Mouse (Mus musculus) heart, adult 2 months (tissue): ENCODE results near the gene Nhlrc1. TPM values are rescaled to one million over a fixed set of nuclear protein-coding genes. Genes with fewer than 3 reads are reported as not detected.
A peak's percentile ranks its signal among the peaks of the same experiment; 100 is the strongest.

Experiments used
- DNase-seq, 2 experiments: peaks; one replicate each; pipeline ENCODE4 v3.0.0; 2021
- H3K27ac ChIP-seq: fragments of 200-600 bp; 2 replicates; pipeline ENCODE4 v1.8.1; 2022
- H3K27me3 ChIP-seq: fragments of 200-500 bp; 2 replicates; pipeline ENCODE4 v1.6.1; 2012; ENCODE audit warnings: mild to moderate bottlenecking, low read length, inconsistent platforms, mixed read lengths; ENCODE audit not compliant: control insufficient read depth, insufficient read depth
- H3K36me3 ChIP-seq: fragments of 200-500 bp; 2 replicates; pipeline ENCODE4 v1.6.1; 2012; ENCODE audit warnings: low read length, inconsistent platforms; ENCODE audit not compliant: control insufficient read depth, insufficient read depth
- H3K4me1 ChIP-seq: fragments of 200-500 bp; 2 replicates; pipeline ENCODE4 v1.6.1; 2011; ENCODE audit warnings: low read length; ENCODE audit not compliant: control insufficient read depth, insufficient read depth
- H3K4me3 ChIP-seq: fragments of 200-600 bp; 2 replicates; pipeline ENCODE4 v1.8.1; 2022
- H3K79me2 ChIP-seq: fragments of 200-500 bp; replicated peaks from 2 replicates; pipeline ENCODE4 v1.6.1; 2012; ENCODE audit warnings: mild to moderate bottlenecking, inconsistent platforms, low read length, moderate library complexity, mixed read lengths; ENCODE audit not compliant: control insufficient read depth, insufficient read depth
- H3K9ac ChIP-seq: fragments of 200-500 bp; 2 replicates; pipeline ENCODE4 v1.6.1; 2012; ENCODE audit warnings: low read depth, mild to moderate bottlenecking, control low read depth, inconsistent platforms, low read length, mixed read lengths
- CTCF ChIP-seq: fragments of 200-600 bp; IDR thresholded peaks from 2 replicates; pipeline ENCODE4 v1.8.1; 2022; ENCODE audit warnings: antibody characterized with exemption, mild to moderate bottlenecking, moderate library complexity
- EP300 ChIP-seq: fragments of 200-500 bp; IDR thresholded peaks from 2 replicates; pipeline ENCODE4 v1.6.1; 2011; ENCODE audit warnings: low read depth, low read length, control low read depth; ENCODE audit not compliant: insufficient read depth
- POLR2A ChIP-seq: fragments of 200-500 bp; IDR thresholded peaks from 2 replicates; pipeline ENCODE4 v1.6.1; 2011; ENCODE audit warnings: mild to moderate bottlenecking, low read depth, low read length, control low read depth; ENCODE audit not compliant: insufficient read depth
- WGBS: fragments of 180-500 bp; shearing (Covaris S2); methylation state at CpG from one replicate; pipeline ENCODE4 v1.1.7; 2018; 5-methylcytosine and 5-hydroxymethylcytosine counted together
- intact Hi-C: fragments of 180-260 bp; cut with DNase I; formaldehyde crosslinking; loops from one replicate; pipeline ENCODE4 v1.15.1; 2025
- polyA plus RNA-seq: library from polyadenylated mRNA; depleted of rRNA; stranded (reverse); fragments of >200 nt; gene quantifications from 2 replicates; pipeline ENCODE4 v1.2.3, GENCODE M21; 2012
- total RNA-seq, 2 experiments: library from RNA; stranded (reverse); gene quantifications; 2 replicates each; pipeline ENCODE4 v1.2.3; 2021

Nhlrc1 gene
- total and polyA plus RNA-seq, 3 experiments: 6.1 to 6.8 (median 6.6) TPM

- TF ChIP-seq EP300 (no peak), CTCF (no peak), POLR2A (no peak)
- 68% methylated on average over 4 of the region's 4 CpGs for WGBS
- Histone ChIP-seq H3K27ac (no peak overlapping the region), H3K36me3 (no peaks in the 10 kb centered on the region), H3K9ac (no peak overlapping the region), H3K4me3 (no peak overlapping the region), H3K27me3 (no peaks in the 10 kb centered on the region), H3K79me2 (no peaks in the 10 kb centered on the region), H3K4me1 (no peaks in the 10 kb centered on the region)
- no peak for DNase-seq
- intact Hi-C loops: no loop called here
These were observed 35.4 kb upstream of the Nhlrc1 start for GRCm38 (mm10) chr13:47050009-47050408.

GRCm38 (mm10) chr13:47047996-47048395, 33.3 kb upstream of the Nhlrc1 start:
- no peaks in the 10 kb centered on the region for H3K27me3 ChIP-seq
- 70% methylated on average over 4 of the region's 4 CpGs for WGBS
- no peaks in the 10 kb centered on the region; the same call in 1 of the 2 replicates for H3K4me1 ChIP-seq
- TF ChIP-seq POLR2A (no peak), CTCF (no peak), EP300 (no peak)
- H3K79me2 ChIP-seq: peaks cover 3% of the 10 kb centered on the region; the same call in 1 of the 2 replicates
- peak; percentile 23 to 25 for DNase-seq
- H3K27ac ChIP-seq: no peak overlapping the region
- no peaks in the 10 kb centered on the region for H3K36me3 ChIP-seq
- intact Hi-C loops: loop anchor here (10.0 kb wide), 1 partner anchor 323 kb away; the partner anchor contains the start of gene Nup153
- no peak overlapping the region for H3K4me3 ChIP-seq
- no peak overlapping the region for H3K9ac ChIP-seq

GRCm38 (mm10) chr13:47044617-47044947, 29.9 kb upstream of the Nhlrc1 start, which contains the start of gene Tpmt:
Gene Tpmt (minus strand): TSS chr13:47044737.
- Histone ChIP-seq H3K27me3 (no peaks in the 10 kb centered on the region), H3K27ac (peak within 1 kb of the TSS; percentile 76), H3K4me3 (peak within 1 kb of the TSS; percentile 90), H3K4me1 (peaks cover 3% of the 10 kb centered on the region), H3K9ac (peak within 1 kb of the TSS; percentile 85), H3K36me3 (no peaks in the 10 kb centered on the region), H3K79me2 (peaks cover 3% of the 10 kb centered on the region; the same call in 1 of the 2 replicates)
- DNase-seq: peak in 1 of 2 experiments; percentile 9
- TF ChIP-seq EP300 (no peak), CTCF (no peak), POLR2A (no peak)
- intact Hi-C loops: loop anchor here (10.0 kb wide), 1 partner anchor 320 kb away; the partner anchor contains the start of gene Nup153
- WGBS: 32% methylated on average over 10 of the region's 10 CpGs

- intact Hi-C loops: loop anchor here (10.0 kb wide), 1 partner anchor 319 kb away; the partner anchor contains the start of gene Nup153
- Histone ChIP-seq H3K9ac (peak overlapping the region; percentile 85), H3K79me2 (peaks cover 3% of the 10 kb centered on the region; the same call in 1 of the 2 replicates), H3K4me3 (peak overlapping the region; percentile 90), H3K27ac (peak overlapping the region; percentile 76), H3K27me3 (no peaks in the 10 kb centered on the region), H3K4me1 (peaks cover 3% of the 10 kb centered on the region), H3K36me3 (no peaks in the 10 kb centered on the region)
- peak; percentile 33 to 37 for DNase-seq
- no peak for TF ChIP-seq CTCF
- TF ChIP-seq EP300: no peak
- TF ChIP-seq POLR2A: no peak
- WGBS: 3% methylated on average over 45 of the region's 45 CpGs
These were observed 29.4 kb upstream of the Nhlrc1 start for GRCm38 (mm10) chr13:47043833-47044616.

DNA sequence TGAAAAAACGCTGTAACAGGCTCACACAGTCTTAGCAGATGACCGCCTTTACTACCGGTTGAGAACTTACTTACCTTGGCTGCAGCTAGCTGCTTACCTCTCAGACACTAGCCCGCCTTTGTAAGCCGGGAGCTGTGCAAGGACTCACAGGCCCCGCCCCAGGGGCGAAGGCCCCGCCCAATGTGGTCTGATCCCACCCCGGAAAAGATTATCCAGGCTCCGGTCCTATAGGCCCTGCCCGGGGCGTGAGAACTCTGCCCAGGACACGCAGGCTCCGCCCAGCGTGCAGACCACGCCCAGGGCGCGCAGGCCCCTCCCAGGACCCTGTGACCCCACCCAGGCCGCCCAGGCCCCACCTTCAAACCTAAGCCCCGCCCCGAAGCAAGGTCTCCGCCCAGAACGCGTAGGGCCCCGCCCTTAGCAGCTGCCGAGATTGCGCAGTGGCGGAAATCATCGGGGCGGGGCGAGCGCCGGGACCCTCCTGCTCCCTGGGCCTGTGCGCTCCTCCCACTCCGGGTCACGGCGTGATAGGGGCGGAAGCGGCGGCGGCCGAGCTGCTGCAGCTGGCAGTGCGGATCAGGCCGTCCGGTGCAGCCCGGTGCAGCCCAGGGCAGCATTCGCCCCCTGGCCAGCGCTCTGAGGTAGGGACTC, 28.5 kb upstream of the Nhlrc1 start, which contains the start of gene Kdm1b:
Gene Kdm1b (plus strand): TSS at position 470 of the 651 bp plus-strand sequence.
- H3K36me3 ChIP-seq: no peaks in the 10 kb centered on the region
- WGBS: 1% methylated on average over 48 of the region's 48 CpGs
- TF ChIP-seq POLR2A (peak; percentile 85), CTCF (no peak), EP300 (0 out of 2 replicates have a peak, but pooled peaks have one; percentile 18)
- H3K27me3 ChIP-seq: no peaks in the 10 kb centered on the region
- peak within 1 kb of the TSS; percentile 90 for H3K4me3 ChIP-seq
- peaks cover 3% of the 10 kb centered on the region; the same call in 1 of the 2 replicates for H3K79me2 ChIP-seq
- DNase-seq: peak; percentile 99
- intact Hi-C loops: loop anchor here (10.0 kb wide), 1 partner anchor 318 kb away; the partner anchor contains the start of gene Nup153
- peak within 1 kb of the TSS; percentile 85 for H3K9ac ChIP-seq
- H3K27ac ChIP-seq: peak within 1 kb of the TSS; percentile 76
- H3K4me1 ChIP-seq: peaks cover 3% of the 10 kb centered on the region
